Mouse (Mus musculus) ES-Bruce4 (cell line): ENCODE data around the gene Dhrs13.
A peak's percentile ranks its signal among the peaks of the same experiment; 100 is the strongest.

Experiments
- CTCF ChIP-seq: IDR thresholded peaks from one replicate; pipeline ENCODE4 v1.8.1; 2011; ENCODE audit warnings: low read depth, low read length
- EP300 ChIP-seq: IDR thresholded peaks from 2 replicates; pipeline ENCODE4 v1.6.1; 2011; ENCODE audit warnings: low read depth, low read length; ENCODE audit not compliant: insufficient read depth

GRCm38 (mm10) chr11:78059833-78060757 lies 28.0 kb downstream of the Dhrs13 start:
- TF ChIP-seq CTCF (peak; percentile 72), EP300 (no peak)
